Mouse (Mus musculus) limb, embryonic 15.5 days (tissue): ENCODE data around the gene Pnmt. TPM values are rescaled to one million over a fixed set of nuclear protein-coding genes. Genes with fewer than 3 reads are reported as not detected.

Experiments
- ATAC-seq: fragments of 200-750 bp; cut with Nextera tagmentation; 2 replicates; pipeline ENCODE4 v1.8.0; 2017; ENCODE audit warnings: low read depth, moderate TSS enrichment; ENCODE audit not compliant: insufficient number of reproducible peaks, low FRiP score, low TSS enrichment
- H3K27ac ChIP-seq: fragments of 300-500 bp; sonication (generic); 2 replicates; pipeline ENCODE4 v1.5.1; 2015; ENCODE audit warnings: moderate library complexity, mild to moderate bottlenecking, inconsistent platforms
- H3K27me3 ChIP-seq: fragments of 300-500 bp; sonication (generic); 2 replicates; pipeline ENCODE4 v1.6.1; 2015; ENCODE audit warnings: inconsistent platforms
- H3K36me3 ChIP-seq: fragments of 300-500 bp; sonication (generic); 2 replicates; pipeline ENCODE4 v1.6.1; 2015; ENCODE audit warnings: inconsistent platforms
- H3K4me1 ChIP-seq: fragments of 300-500 bp; sonication (generic); 2 replicates; pipeline ENCODE4 v1.6.1; 2015; ENCODE audit warnings: inconsistent platforms
- H3K4me2 ChIP-seq: fragments of 300-500 bp; sonication (generic); 2 replicates; pipeline ENCODE4 v1.6.1; 2015; ENCODE audit warnings: mild to moderate bottlenecking, inconsistent platforms
- H3K4me3 ChIP-seq: fragments of 300-500 bp; sonication (generic); 2 replicates; pipeline ENCODE4 v1.5.1; 2015; ENCODE audit warnings: mild to moderate bottlenecking, inconsistent platforms
- H3K9ac ChIP-seq: fragments of 300-500 bp; sonication (generic); 2 replicates; pipeline ENCODE4 v1.6.1; 2015; ENCODE audit warnings: inconsistent platforms
- H3K9me3 ChIP-seq: fragments of 300-500 bp; sonication (generic); 2 replicates; pipeline ENCODE4 v1.6.1; 2016; ENCODE audit warnings: inconsistent platforms
- WGBS: fragments of 180-500 bp; shearing (Covaris S2); methylation state at CpG from one replicate; pipeline ENCODE4 v1.1.7; 2015; 5-methylcytosine and 5-hydroxymethylcytosine counted together
- polyA plus RNA-seq: library from polyadenylated mRNA; unstranded; fragments of >200 nt; fragmentation: Nextera tagmentation; extraction: Ambion mirVana; gene quantifications from 2 replicates; pipeline ENCODE4 v1.2.1, GENCODE M21; 2015

Gene Pnmt
- polyA plus RNA-seq, 1 experiment from 2014 or later = 1.6 TPM

- Histone ChIP-seq H3K4me2 (no peak overlapping the region), H3K4me3 (no peak overlapping the region), H3K36me3 (0 out of 2 replicates have a peak, but pooled peaks cover 4% of the 10 kb centered on the region), H3K27me3 (no peaks in the 10 kb centered on the region), H3K9me3 (no peaks in the 10 kb centered on the region), H3K4me1 (peaks cover 37% of the 10 kb centered on the region), H3K27ac (no peak overlapping the region), H3K9ac (no peak overlapping the region)
- no peak for ATAC-seq
- whole genome bisulfite sequencing = 71% methylated on average over 9 of the region's 9 CpGs
Observed at GRCm38 (mm10) chr11:98360866-98361521, 25.3 kb upstream of the Pnmt start.

- ATAC-seq = no peak
- Histone ChIP-seq H3K9me3 (no peaks in the 10 kb centered on the region), H3K4me1 (peaks cover 22% of the 10 kb centered on the region), H3K27me3 (no peaks in the 10 kb centered on the region), H3K4me3 (no peak overlapping the region), H3K36me3 (0 out of 2 replicates have a peak, but pooled peaks cover 4% of the 10 kb centered on the region), H3K4me2 (no peak overlapping the region), H3K27ac (no peak overlapping the region), H3K9ac (no peak overlapping the region)
- WGBS = 75% methylated on average over 5 of the region's 5 CpGs
Observed at GRCm38 (mm10) chr11:98363817-98364216, 22.4 kb upstream of the Pnmt start.

- 90% methylated on average over 5 of the region's 5 CpGs for WGBS
- Histone ChIP-seq H3K4me1 (peaks cover 16% of the 10 kb centered on the region), H3K9me3 (no peaks in the 10 kb centered on the region), H3K36me3 (0 out of 2 replicates have a peak, but pooled peaks cover 4% of the 10 kb centered on the region), H3K4me2 (no peak overlapping the region), H3K27me3 (no peaks in the 10 kb centered on the region), H3K4me3 (no peak overlapping the region), H3K9ac (no peak overlapping the region), H3K27ac (no peak overlapping the region)
- ATAC-seq = no peak
Observed at GRCm38 (mm10) chr11:98364410-98364809, 21.8 kb upstream of the Pnmt start.

GRCm38 (mm10) chr11:98366290-98366689 is 20.0 kb upstream of the Pnmt start:
- no peaks in the 10 kb centered on the region for H3K27me3 ChIP-seq
- no peak overlapping the region for H3K27ac ChIP-seq
- WGBS = 70% methylated on average over 10 of the region's 10 CpGs
- no peak overlapping the region for H3K9ac ChIP-seq
- no peak overlapping the region for H3K4me2 ChIP-seq
- H3K9me3 ChIP-seq = no peaks in the 10 kb centered on the region
- no peaks in the 10 kb centered on the region for H3K36me3 ChIP-seq
- no peak for ATAC-seq
- H3K4me3 ChIP-seq = no peak overlapping the region
- 0 out of 2 replicates have a peak, but pooled peaks cover 8% of the 10 kb centered on the region for H3K4me1 ChIP-seq

- Histone ChIP-seq H3K9me3 (no peaks in the 10 kb centered on the region), H3K27me3 (no peaks in the 10 kb centered on the region), H3K4me2 (no peak overlapping the region), H3K9ac (no peak overlapping the region), H3K4me3 (no peak overlapping the region), H3K4me1 (0 out of 2 replicates have a peak, but pooled peaks cover 11% of the 10 kb centered on the region), H3K27ac (no peak overlapping the region), H3K36me3 (no peaks in the 10 kb centered on the region)
- 75% methylated on average over 10 of the region's 10 CpGs for WGBS
- no peak for ATAC-seq
Observed at GRCm38 (mm10) chr11:98367171-98367862, 18.9 kb upstream of the Pnmt start.

GRCm38 (mm10) chr11:98367863-98368186 is 18.4 kb upstream of the Pnmt start:
- Histone ChIP-seq H3K4me2 (no peak overlapping the region), H3K27ac (no peak overlapping the region), H3K27me3 (no peaks in the 10 kb centered on the region), H3K36me3 (no peaks in the 10 kb centered on the region), H3K9ac (no peak overlapping the region), H3K4me1 (0 out of 2 replicates have a peak, but pooled peaks cover 11% of the 10 kb centered on the region), H3K9me3 (no peaks in the 10 kb centered on the region), H3K4me3 (no peak overlapping the region)
- WGBS = 86% methylated on average over 7 of the region's 7 CpGs
- no peak for ATAC-seq

- WGBS = 80% methylated on average over 6 of the region's 6 CpGs
Observed at GRCm38 (mm10) chr11:98369337-98369736, 16.9 kb upstream of the Pnmt start.

GRCm38 (mm10) chr11:98370588-98370987 is 15.7 kb upstream of the Pnmt start:
- H3K4me3 ChIP-seq = no peak overlapping the region
- no peak overlapping the region for H3K27ac ChIP-seq
- peaks cover 25% of the 10 kb centered on the region for H3K36me3 ChIP-seq
- ATAC-seq = no peak
- H3K4me2 ChIP-seq = no peak overlapping the region
- no peaks in the 10 kb centered on the region for H3K9me3 ChIP-seq
- 77% methylated on average over 2 of the region's 2 CpGs for WGBS
- H3K9ac ChIP-seq = no peak overlapping the region
- no peaks in the 10 kb centered on the region for H3K27me3 ChIP-seq
- 0 out of 2 replicates have a peak, but pooled peaks cover 6% of the 10 kb centered on the region for H3K4me1 ChIP-seq

More at GRCm38 (mm10) chr11:98369337-98369736, 16.9 kb upstream of the Pnmt start:
- no peak overlapping the region for H3K27ac ChIP-seq
- H3K4me1 ChIP-seq = 0 out of 2 replicates have a peak, but pooled peaks cover 6% of the 10 kb centered on the region
- H3K9me3 ChIP-seq = no peaks in the 10 kb centered on the region
- no peak overlapping the region for H3K4me2 ChIP-seq
- peaks cover 12% of the 10 kb centered on the region for H3K36me3 ChIP-seq
- no peak for ATAC-seq
- no peak overlapping the region for H3K9ac ChIP-seq
- H3K4me3 ChIP-seq = no peak overlapping the region
- no peaks in the 10 kb centered on the region for H3K27me3 ChIP-seq

GRCm38 (mm10) chr11:98371556-98372240 is 14.6 kb upstream of the Pnmt start:
- H3K4me1 ChIP-seq = 0 out of 2 replicates have a peak, but pooled peaks cover 6% of the 10 kb centered on the region
- H3K4me3 ChIP-seq = no peak overlapping the region
- no peaks in the 10 kb centered on the region for H3K9me3 ChIP-seq
- H3K9ac ChIP-seq = no peak overlapping the region
- no peak for ATAC-seq
- peaks cover 36% of the 10 kb centered on the region for H3K36me3 ChIP-seq
- H3K4me2 ChIP-seq = no peak overlapping the region
- WGBS = 62% methylated on average over 10 of the region's 10 CpGs
- H3K27ac ChIP-seq = no peak overlapping the region
- no peaks in the 10 kb centered on the region for H3K27me3 ChIP-seq

- Histone ChIP-seq H3K27ac (no peak overlapping the region), H3K4me1 (0 out of 2 replicates have a peak, but pooled peaks cover 6% of the 10 kb centered on the region), H3K4me2 (no peak overlapping the region), H3K4me3 (no peak overlapping the region), H3K36me3 (peaks cover 43% of the 10 kb centered on the region), H3K9ac (no peak overlapping the region), H3K27me3 (no peaks in the 10 kb centered on the region), H3K9me3 (no peaks in the 10 kb centered on the region)
- 6% methylated on average over 2 of the region's 2 CpGs for WGBS
- no peak for ATAC-seq
Observed at GRCm38 (mm10) chr11:98372406-98372805, 13.8 kb upstream of the Pnmt start.

GRCm38 (mm10) chr11:98373244-98373643 is 13.0 kb upstream of the Pnmt start:
- WGBS = 92% methylated on average over 6 of the region's 6 CpGs
- ATAC-seq = no peak
- no peak overlapping the region for H3K4me2 ChIP-seq
- H3K9me3 ChIP-seq = no peaks in the 10 kb centered on the region
- H3K4me3 ChIP-seq = no peak overlapping the region
- 0 out of 2 replicates have a peak, but pooled peaks cover 6% of the 10 kb centered on the region for H3K4me1 ChIP-seq
- no peak overlapping the region for H3K27ac ChIP-seq
- no peak overlapping the region for H3K9ac ChIP-seq
- H3K27me3 ChIP-seq = no peaks in the 10 kb centered on the region
- H3K36me3 ChIP-seq = peaks cover 52% of the 10 kb centered on the region

- Histone ChIP-seq H3K9me3 (no peaks in the 10 kb centered on the region), H3K36me3 (peaks cover 62% of the 10 kb centered on the region), H3K4me2 (no peak overlapping the region), H3K4me3 (no peak overlapping the region), H3K27ac (no peak overlapping the region), H3K27me3 (no peaks in the 10 kb centered on the region), H3K9ac (no peak overlapping the region), H3K4me1 (0 out of 2 replicates have a peak, but pooled peaks cover 6% of the 10 kb centered on the region)
- WGBS = 84% methylated on average over 8 of the region's 8 CpGs
- no peak for ATAC-seq
Observed at GRCm38 (mm10) chr11:98374266-98374665, 12.0 kb upstream of the Pnmt start.
